Mouse (Mus musculus) left cerebral cortex, postnatal 10 days (tissue): ENCODE measurements at regions not wholly inside any gene's neighbourhood (a gene's known extent, or its start where the extent isn't known, plus 50 kb on each side); places are given as distances from the start of the nearest gene placed in this dataset.
A peak's percentile ranks its signal among the peaks of the same experiment; 100 is the strongest.

Source experiments
- DNase-seq, 2 experiments: peaks; one replicate each; pipeline ENCODE4 v3.0.0; 2021 to 2022; ENCODE audit warnings: low spot score in 2 of 2, mixed read lengths in 1 of 2; ENCODE audit errors: extremely low spot score in 1 of 2
- intact Hi-C: fragments of 180-260 bp; cut with DNase I; formaldehyde crosslinking; loops from one replicate; pipeline ENCODE4 v1.15.1; 2025

GRCm38 (mm10) chr2:144123395-144124034 lies 90.7 kb downstream of the Banf2 start:
- DNase-seq, result no peak
- intact Hi-C loops, result no loop called here

DNA sequence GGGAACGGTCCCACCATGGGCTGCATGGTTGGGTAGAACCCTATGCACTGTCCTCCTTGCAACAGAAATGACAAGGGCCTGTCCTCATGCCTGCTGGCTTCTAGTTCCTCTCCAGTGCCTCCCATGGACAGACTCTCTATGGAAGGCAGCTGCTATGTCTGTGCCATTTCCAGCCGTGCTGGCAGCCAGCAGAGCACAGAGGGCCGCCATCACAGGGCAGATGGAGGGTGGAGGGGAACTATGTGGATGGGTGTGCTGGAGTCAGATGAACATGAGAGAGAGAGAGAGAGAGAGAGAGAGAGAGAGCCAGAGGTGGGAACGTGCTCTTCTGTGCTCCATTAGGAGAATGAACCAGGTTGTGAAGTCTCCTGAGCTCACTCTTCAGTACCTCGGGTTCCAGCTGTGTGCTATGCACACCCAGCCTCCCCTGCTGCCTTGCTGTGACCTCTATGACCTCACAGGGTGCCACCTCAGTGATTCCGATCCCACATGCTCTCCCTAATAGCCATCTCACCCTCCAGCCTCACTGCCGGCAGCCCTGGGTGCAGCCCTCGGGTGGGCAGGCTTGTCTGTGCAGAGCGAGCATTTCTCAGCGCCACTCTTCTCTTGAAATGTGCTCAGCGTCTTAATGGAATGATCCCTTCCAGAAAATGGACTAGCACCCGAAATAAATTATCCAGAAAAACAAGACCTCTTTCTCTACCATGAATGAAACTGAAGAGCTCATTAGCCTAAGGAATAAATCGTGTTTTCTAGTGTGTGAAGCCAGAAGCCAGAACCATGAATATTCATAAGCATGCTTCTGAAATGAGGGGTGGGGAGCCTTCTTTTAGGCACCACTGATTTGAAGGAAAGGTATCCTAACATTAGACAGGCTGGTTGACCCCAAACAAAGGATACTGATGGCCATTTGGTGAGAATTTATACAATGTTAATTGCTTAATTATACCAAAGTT lies 94.5 kb downstream of the Banf2 start:
- intact Hi-C loops, result no loop called here
- peak in 1 of 2 experiments; percentile 33 for DNase-seq

- intact Hi-C loops, result no loop called here
- no peak for DNase-seq
Measured at GRCm38 (mm10) chr2:144128038-144128402, 95.2 kb downstream of the Banf2 start.

DNA sequence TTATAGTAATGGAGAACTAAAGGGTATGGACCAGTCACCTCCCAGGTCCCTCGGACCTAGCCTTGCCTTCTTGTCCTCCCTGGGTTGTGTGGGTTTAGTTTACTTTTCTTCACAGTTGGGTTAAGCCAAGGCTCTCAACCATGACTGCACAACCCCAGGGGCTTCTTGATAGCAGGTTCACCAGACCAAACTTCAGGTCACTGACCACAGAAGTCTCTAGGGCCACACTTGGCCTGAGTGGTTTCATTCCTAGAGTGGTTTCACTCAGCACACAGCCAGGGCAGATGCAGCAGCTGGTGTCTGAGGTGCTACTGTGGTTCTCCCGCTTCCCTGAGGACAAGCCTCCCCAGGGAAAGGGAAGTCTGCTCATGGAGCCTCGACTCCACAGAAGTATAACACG lies 95.7 kb downstream of the Banf2 start:
- intact Hi-C loops, result no loop called here
- DNase-seq, result no peak

DNA sequence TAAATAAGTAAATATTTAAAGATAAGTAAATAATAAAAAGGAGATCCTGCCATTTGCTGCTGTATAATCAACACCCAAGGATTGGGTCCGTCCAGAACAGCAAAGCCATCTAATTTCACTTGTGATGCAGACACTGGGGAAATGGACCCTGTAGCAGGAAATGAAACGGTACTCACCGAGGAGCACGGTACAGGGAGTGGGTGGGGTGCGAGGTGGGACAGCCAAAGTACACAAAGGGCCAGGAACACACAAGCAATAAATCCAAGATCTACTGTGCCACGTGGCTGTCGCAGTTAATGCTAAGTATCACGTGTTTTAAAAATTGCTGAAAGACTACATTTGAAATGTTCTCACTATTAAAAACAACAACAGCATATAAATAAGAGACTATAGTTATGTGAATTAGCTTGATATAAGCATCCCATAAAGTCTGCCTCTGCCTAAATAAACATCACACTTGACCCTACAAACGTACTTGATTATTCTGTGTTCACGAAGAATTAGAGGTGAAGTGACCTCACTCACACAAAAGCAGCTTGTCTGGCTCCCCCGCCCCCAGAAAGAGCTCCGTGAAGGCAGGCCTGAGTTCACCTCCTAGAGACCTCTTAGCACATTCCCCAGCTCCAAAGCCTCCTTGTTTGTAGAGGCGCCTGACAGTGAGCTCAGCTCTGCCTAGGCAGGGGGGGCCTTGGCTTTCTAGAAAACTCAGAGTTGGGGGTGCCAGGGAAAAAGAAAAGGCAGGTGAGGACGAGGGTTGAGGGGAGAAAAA lies 101.1 kb downstream of the Banf2 start:
- no peak for DNase-seq
- intact Hi-C loops, result no loop called here

- peak; percentile 56 to 60 for DNase-seq
- intact Hi-C loops, result no loop called here
Measured at GRCm38 (mm10) chr2:144134575-144134958, 101.7 kb downstream of the Banf2 start.

GRCm38 (mm10) chr2:144135586-144135985 lies 102.7 kb downstream of the Banf2 start:
- intact Hi-C loops, result no loop called here
- no peak for DNase-seq

GRCm38 (mm10) chr2:144143620-144144384 lies 110.9 kb downstream of the Banf2 start:
- DNase-seq, result no peak
- intact Hi-C loops, result no loop called here

- intact Hi-C loops, result no loop called here
- DNase-seq, result no peak
Measured at GRCm38 (mm10) chr2:144144486-144145136, 111.8 kb downstream of the Banf2 start.

- intact Hi-C loops, result no loop called here
- DNase-seq, result no peak
Measured at GRCm38 (mm10) chr2:144156456-144157211, 113.8 kb upstream of the Mgme1 start.

GRCm38 (mm10) chr2:144157343-144157742 lies 113.1 kb upstream of the Mgme1 start:
- DNase-seq, result no peak
- intact Hi-C loops, result no loop called here

GRCm38 (mm10) chr2:144158256-144158655 lies 112.2 kb upstream of the Mgme1 start:
- DNase-seq, result no peak
- intact Hi-C loops, result no loop called here

GRCm38 (mm10) chr2:144159854-144160331 lies 110.6 kb upstream of the Mgme1 start:
- DNase-seq, result no peak
- intact Hi-C loops, result no loop called here

GRCm38 (mm10) chr2:144160434-144160833 lies 110.0 kb upstream of the Mgme1 start:
- intact Hi-C loops, result no loop called here
- peak in 1 of 2 experiments; percentile 59 for DNase-seq

DNA sequence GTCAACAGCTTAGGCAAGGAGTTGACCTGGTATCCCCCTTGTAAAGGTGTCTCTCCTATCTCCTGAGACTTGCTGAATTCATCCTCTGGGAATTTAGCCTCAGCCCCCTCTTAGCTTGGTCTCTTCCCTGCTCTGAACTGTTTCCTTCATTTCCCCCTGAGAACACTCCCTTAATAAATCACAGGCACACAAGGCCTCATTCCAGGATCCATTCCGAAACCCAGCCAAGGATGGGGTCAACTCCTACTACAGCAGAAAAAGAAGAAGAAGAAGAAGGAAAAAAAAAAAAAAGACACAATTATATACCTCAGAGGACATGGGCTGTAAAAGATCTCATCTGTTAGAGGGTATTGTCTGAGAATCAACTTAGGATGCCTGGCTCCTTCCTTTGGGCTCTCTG lies 108.6 kb upstream of the Mgme1 start:
- intact Hi-C loops, result no loop called here
- no peak for DNase-seq

GRCm38 (mm10) chr2:144164102-144164501 lies 106.4 kb upstream of the Mgme1 start:
- intact Hi-C loops, result no loop called here
- DNase-seq, result peak in 1 of 2 experiments; percentile 64

- intact Hi-C loops, result no loop called here
- DNase-seq, result peak; percentile 65 to 85
Measured at GRCm38 (mm10) chr2:144164986-144165821, 105.3 kb upstream of the Mgme1 start.
